Mouse (Mus musculus): Measurements from ENCODE around the gene Hoxb4. TPM values are rescaled to one million over a fixed set of nuclear protein-coding genes. Genes with fewer than 3 reads are reported as not detected.

Gene Hoxb4
- 0.56 and 0.73 TPM in 2 replicates for polyA plus RNA-seq (2016; fragmentation: Nextera tagmentation; extraction: Ambion mirVana)

GRCm38 (mm10) chr11:96317608-96318367 lies at the start of gene Hoxb4:
Gene Hoxb4 (plus strand): TSS chr11:96318267.
- Histone ChIP-seq H3K4me2 (peak within 1 kb of the TSS; percentile 65), H3K27ac (peak within 1 kb of the TSS; percentile 70; the same call in 1 of the 2 replicates), H3K4me3 (replicated peaks) (peak within 1 kb of the TSS; percentile 42), H3K9ac (replicated peaks) (peak within 1 kb of the TSS; percentile 48; the same call in 1 of the 2 replicates), H3K9me3 (no peaks in the 10 kb centered on the region), H3K27me3 (peaks cover 97% of the 10 kb centered on the region), H3K36me3 (no peaks in the 10 kb centered on the region), H3K4me1 (replicated peaks) (peaks cover 19% of the 10 kb centered on the region)
- no peak for ATAC-seq (ENCODE audit: insufficient number of reproducible peaks, insufficient read depth, low FRiP score, low TSS enrichment, low read depth)
- 2% methylated on average over 28 of the region's 28 CpGs for WGBS

DNA sequence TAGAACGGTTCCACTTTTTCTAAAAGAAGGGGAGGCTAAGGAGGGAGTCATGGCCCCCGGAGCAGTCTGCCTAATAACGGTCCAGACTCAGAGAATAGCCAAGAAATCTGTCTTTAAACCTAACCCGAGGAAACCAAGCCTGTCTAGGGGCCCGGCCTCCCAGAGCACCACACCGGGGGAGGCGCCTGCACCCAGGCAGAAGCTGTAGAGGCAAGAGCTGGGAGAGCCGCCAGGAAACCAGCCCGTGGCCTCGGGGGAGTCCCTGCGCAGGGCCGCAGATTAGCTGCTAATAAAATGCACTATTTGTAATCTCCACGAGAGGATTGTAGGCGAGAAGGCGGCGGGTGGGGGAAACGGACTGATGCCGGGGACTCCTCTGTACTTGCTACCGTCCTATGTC lies 48.2 kb upstream of the Hoxb4 start:
- H3K4me1 ChIP-seq (replicated peaks) = peaks cover 25% of the 10 kb centered on the region
- 1% methylated on average over 19 of the region's 19 CpGs for WGBS
- no peak overlapping the region for H3K4me3 ChIP-seq (replicated peaks)
- H3K27me3 ChIP-seq = peaks cover 97% of the 10 kb centered on the region
- no peak overlapping the region; the same call in 1 of the 2 replicates for H3K9ac ChIP-seq (replicated peaks)
- no peaks in the 10 kb centered on the region for H3K36me3 ChIP-seq
- no peak for ATAC-seq (ENCODE audit: insufficient number of reproducible peaks, insufficient read depth, low FRiP score, low TSS enrichment, low read depth)
- no peak overlapping the region; the same call in 1 of the 2 replicates for H3K4me2 ChIP-seq
- no peak overlapping the region for H3K27ac ChIP-seq
- no peaks in the 10 kb centered on the region for H3K9me3 ChIP-seq

- Histone ChIP-seq H3K4me3 (replicated peaks) (peak within 1 kb of the TSS; percentile 32), H3K9ac (replicated peaks) (no peak within 1 kb of the TSS; the same call in 1 of the 2 replicates), H3K9me3 (no peaks in the 10 kb centered on the region)
These were observed 47.0 kb upstream of the Hoxb4 start, which contains the start of gene Hoxb9 for GRCm38 (mm10) chr11:96270996-96271540. Gene Hoxb9 (plus strand): TSS chr11:96271457.

DNA sequence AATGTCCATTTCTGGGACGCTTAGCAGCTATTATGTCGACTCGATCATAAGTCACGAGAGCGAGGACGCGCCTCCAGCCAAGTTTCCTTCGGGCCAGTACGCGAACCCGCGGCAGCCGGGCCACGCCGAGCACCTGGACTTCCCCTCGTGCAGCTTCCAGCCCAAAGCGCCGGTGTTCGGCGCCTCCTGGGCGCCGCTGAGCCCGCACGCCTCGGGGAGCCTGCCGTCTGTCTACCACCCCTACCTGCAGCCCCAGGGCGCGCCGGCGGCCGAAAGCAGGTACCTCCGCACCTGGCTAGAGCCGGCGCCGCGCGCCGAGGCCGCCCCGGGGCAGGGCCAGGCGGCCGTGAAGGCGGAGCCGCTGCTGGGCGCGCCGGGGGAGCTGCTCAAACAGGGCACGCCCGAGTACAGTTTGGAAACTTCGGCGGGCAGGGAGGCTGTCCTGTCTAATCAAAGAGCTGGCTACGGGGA lies 46.5 kb upstream of the Hoxb4 start:
- Histone ChIP-seq H3K27ac (no peak overlapping the region), H3K4me1 (replicated peaks) (peaks cover 18% of the 10 kb centered on the region), H3K9ac (replicated peaks) (no peak overlapping the region), H3K4me2 (peak overlapping the region; percentile 46), H3K36me3 (no peaks in the 10 kb centered on the region), H3K9me3 (no peaks in the 10 kb centered on the region), H3K27me3 (peaks cover 97% of the 10 kb centered on the region), H3K4me3 (replicated peaks) (peak overlapping the region; percentile 32)
- no peak for ATAC-seq (ENCODE audit: insufficient number of reproducible peaks, insufficient read depth, low FRiP score, low TSS enrichment, low read depth)
- WGBS = under 1% methylated on average over 52 of the region's 52 CpGs

More at GRCm38 (mm10) chr11:96270996-96271540, 47.0 kb upstream of the Hoxb4 start, which contains the start of gene Hoxb9:
- WGBS = under 1% methylated on average over 40 of the region's 40 CpGs
- Histone ChIP-seq H3K4me1 (replicated peaks) (peaks cover 21% of the 10 kb centered on the region), H3K36me3 (no peaks in the 10 kb centered on the region), H3K27me3 (peaks cover 97% of the 10 kb centered on the region), H3K4me2 (peak within 1 kb of the TSS; percentile 46), H3K27ac (no peak within 1 kb of the TSS)
- no peak for ATAC-seq (ENCODE audit: insufficient number of reproducible peaks, insufficient read depth, low FRiP score, low TSS enrichment, low read depth)

DNA sequence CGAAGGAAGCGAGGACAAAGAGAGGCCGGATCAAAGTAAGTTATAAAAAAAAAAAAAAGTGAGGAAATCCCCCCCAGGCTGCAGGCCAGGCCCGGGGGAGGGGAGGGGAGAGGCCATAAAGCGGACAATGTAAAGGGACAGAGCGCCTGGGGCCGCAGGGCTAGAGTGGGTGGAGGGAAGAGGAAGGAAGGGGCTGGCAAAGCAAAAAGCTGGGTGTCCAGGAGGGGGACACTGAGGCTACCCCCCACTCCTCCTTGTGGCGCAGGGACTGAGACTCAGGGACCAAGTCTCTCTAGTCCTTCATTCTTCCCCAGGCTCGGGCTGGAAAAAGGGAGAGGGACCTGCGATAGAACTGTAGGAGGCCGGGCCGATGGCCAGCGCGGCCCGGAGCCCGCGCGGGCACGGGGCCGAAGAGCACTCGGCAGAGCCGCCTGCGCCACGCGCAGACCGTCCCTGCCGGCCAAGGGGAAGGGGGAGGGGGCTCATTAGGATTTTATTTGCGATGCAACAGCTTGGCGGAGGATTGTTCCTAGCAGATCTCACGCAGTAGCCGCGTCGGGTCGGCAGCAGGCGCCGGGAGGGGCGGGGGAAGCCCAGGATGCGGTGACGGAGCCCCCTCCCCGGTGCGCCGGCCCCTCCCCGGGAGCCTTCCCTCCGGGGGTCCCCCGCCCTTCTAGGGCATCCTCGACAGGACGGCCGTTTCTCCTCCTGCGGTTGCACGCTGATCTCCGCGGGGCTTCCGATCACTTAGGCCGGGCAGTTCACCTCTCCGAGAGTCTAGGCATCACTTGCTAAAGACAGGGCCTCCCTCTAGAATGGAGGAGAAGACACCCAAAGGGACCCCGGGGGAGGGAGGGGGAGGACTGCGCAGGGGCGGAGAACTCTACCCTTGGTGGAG lies 45.8 kb upstream of the Hoxb4 start:
- WGBS = under 1% methylated on average over 51 of the region's 58 CpGs

GRCm38 (mm10) chr11:96274428-96274827 lies 43.6 kb upstream of the Hoxb4 start:
- Histone ChIP-seq H3K27ac (no peak overlapping the region), H3K4me2 (no peak overlapping the region), H3K9me3 (no peaks in the 10 kb centered on the region), H3K27me3 (peaks cover 98% of the 10 kb centered on the region), H3K9ac (replicated peaks) (no peak overlapping the region), H3K4me1 (replicated peaks) (peaks cover 27% of the 10 kb centered on the region), H3K4me3 (replicated peaks) (no peak overlapping the region), H3K36me3 (no peaks in the 10 kb centered on the region)
- 18% methylated on average over 10 of the region's 10 CpGs for WGBS
- ATAC-seq (ENCODE audit: insufficient number of reproducible peaks, insufficient read depth, low FRiP score, low TSS enrichment, low read depth) = no peak

More for the DNA sequence above, 45.8 kb upstream of the Hoxb4 start:
- Histone ChIP-seq H3K4me3 (replicated peaks) (peak overlapping the region; percentile 32), H3K27ac (no peak overlapping the region), H3K36me3 (no peaks in the 10 kb centered on the region), H3K9ac (replicated peaks) (no peak overlapping the region; the same call in 1 of the 2 replicates), H3K27me3 (peaks cover 97% of the 10 kb centered on the region), H3K9me3 (no peaks in the 10 kb centered on the region), H3K4me1 (replicated peaks) (peaks cover 19% of the 10 kb centered on the region), H3K4me2 (peak overlapping the region; percentile 46)
- no peak for ATAC-seq (ENCODE audit: insufficient number of reproducible peaks, insufficient read depth, low FRiP score, low TSS enrichment, low read depth)

DNA sequence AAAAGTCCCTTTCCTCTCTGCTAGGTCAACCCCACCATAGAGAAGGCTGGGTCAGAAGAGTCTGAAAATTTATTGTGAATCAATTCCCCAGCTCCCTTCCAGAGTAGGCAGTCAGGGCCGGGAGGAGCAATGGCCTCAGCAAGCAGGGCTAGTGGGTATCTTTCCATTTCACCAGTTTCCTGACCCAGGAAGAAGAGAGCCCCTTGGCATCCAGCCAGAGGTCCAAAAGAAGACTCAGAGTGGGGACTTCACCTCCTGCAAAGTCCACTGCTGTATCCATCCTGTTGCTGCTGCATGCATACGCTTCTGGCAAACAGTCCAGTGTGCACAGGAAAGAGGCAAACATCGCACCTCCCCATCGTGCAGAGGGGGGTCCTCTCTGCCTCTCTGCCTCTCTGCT lies 42.2 kb upstream of the Hoxb4 start:
- Histone ChIP-seq H3K9ac (replicated peaks) (no peak overlapping the region), H3K27me3 (peaks cover 98% of the 10 kb centered on the region), H3K4me3 (replicated peaks) (no peak overlapping the region), H3K27ac (no peak overlapping the region), H3K36me3 (no peaks in the 10 kb centered on the region), H3K4me1 (replicated peaks) (peaks cover 23% of the 10 kb centered on the region), H3K9me3 (no peaks in the 10 kb centered on the region), H3K4me2 (no peak overlapping the region)
- ATAC-seq (ENCODE audit: insufficient number of reproducible peaks, insufficient read depth, low FRiP score, low TSS enrichment, low read depth) = no peak
- WGBS = 17% methylated on average over 4 of the region's 4 CpGs

- Histone ChIP-seq H3K27ac (no peak overlapping the region), H3K9me3 (no peaks in the 10 kb centered on the region), H3K4me1 (replicated peaks) (peaks cover 15% of the 10 kb centered on the region), H3K4me2 (no peak overlapping the region), H3K27me3 (peaks cover 97% of the 10 kb centered on the region), H3K4me3 (replicated peaks) (peak overlapping the region; percentile 2; the same call in 1 of the 2 replicates), H3K9ac (replicated peaks) (no peak overlapping the region), H3K36me3 (no peaks in the 10 kb centered on the region)
- no peak for ATAC-seq (ENCODE audit: insufficient number of reproducible peaks, insufficient read depth, low FRiP score, low TSS enrichment, low read depth)
- WGBS = 2% methylated on average over 35 of the region's 35 CpGs
These were observed 40.7 kb upstream of the Hoxb4 start for GRCm38 (mm10) chr11:96277151-96278044.

DNA sequence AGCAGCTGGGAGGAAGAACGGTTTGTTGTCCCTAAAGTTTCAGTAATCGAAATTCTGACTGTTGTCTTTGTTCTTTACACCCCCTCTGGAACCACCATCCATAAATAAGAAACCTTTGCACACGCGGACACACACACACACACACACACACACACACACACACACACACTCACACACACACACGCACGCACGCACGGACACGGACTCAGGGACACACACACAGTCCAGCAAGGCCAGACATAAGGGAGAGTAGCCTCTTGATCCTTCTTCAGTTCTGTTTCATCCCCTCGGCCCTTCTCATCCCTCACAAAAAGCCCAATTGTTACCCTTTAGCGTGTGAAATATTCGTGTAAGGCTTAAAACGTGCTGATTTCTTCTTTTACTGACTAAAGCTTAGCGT lies 39.7 kb upstream of the Hoxb4 start:
- peaks cover 23% of the 10 kb centered on the region for H3K4me1 ChIP-seq (replicated peaks)
- peaks cover 97% of the 10 kb centered on the region for H3K27me3 ChIP-seq
- no peak for ATAC-seq (ENCODE audit: insufficient number of reproducible peaks, insufficient read depth, low FRiP score, low TSS enrichment, low read depth)
- no peak overlapping the region for H3K4me2 ChIP-seq
- no peak overlapping the region for H3K27ac ChIP-seq
- 7% methylated on average over 14 of the region's 14 CpGs for WGBS
- H3K9ac ChIP-seq (replicated peaks) = no peak overlapping the region
- H3K4me3 ChIP-seq (replicated peaks) = no peak overlapping the region
- H3K36me3 ChIP-seq = no peaks in the 10 kb centered on the region
- H3K9me3 ChIP-seq = no peaks in the 10 kb centered on the region

DNA sequence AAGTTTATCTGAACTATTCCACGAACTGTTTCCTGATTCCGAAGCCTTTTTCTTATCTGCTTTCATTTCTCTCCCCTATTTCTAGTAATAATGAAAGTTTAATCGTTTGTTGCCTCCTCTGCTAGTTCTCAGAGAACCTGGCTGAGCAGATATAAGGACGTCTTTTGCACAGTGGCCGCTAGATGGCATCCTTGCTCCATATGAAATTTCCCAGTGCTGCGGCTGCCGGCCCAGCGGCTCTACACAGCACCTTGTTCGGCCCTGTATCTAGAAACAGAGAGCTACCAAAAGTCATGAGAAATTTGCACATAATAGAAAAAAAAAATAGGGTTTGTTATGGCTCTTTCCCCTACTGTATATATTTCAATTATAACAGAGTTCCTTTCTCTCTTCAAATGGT lies 39.3 kb upstream of the Hoxb4 start:
- H3K4me3 ChIP-seq (replicated peaks) = no peak overlapping the region
- no peaks in the 10 kb centered on the region for H3K9me3 ChIP-seq
- H3K27me3 ChIP-seq = peaks cover 97% of the 10 kb centered on the region
- ATAC-seq (ENCODE audit: insufficient number of reproducible peaks, insufficient read depth, low FRiP score, low TSS enrichment, low read depth) = no peak
- H3K9ac ChIP-seq (replicated peaks) = no peak overlapping the region
- no peaks in the 10 kb centered on the region for H3K36me3 ChIP-seq
- no peak overlapping the region for H3K27ac ChIP-seq
- WGBS = under 1% methylated on average over 9 of the region's 9 CpGs
- H3K4me2 ChIP-seq = no peak overlapping the region
- H3K4me1 ChIP-seq (replicated peaks) = peaks cover 28% of the 10 kb centered on the region

Data from limb, embryonic 12.5 days (tissue).